Mouse (Mus musculus) fat pad, adult 2 months (tissue): Measurements from ENCODE around the gene Col4a4.

Experiments used
- DNase-seq: peaks from one replicate; pipeline ENCODE4 v3.0.0-alpha.2; 2011; ENCODE audit warnings: low read depth, low spot score; ENCODE audit errors: extremely low read depth

Col4a4 gene

DNA sequence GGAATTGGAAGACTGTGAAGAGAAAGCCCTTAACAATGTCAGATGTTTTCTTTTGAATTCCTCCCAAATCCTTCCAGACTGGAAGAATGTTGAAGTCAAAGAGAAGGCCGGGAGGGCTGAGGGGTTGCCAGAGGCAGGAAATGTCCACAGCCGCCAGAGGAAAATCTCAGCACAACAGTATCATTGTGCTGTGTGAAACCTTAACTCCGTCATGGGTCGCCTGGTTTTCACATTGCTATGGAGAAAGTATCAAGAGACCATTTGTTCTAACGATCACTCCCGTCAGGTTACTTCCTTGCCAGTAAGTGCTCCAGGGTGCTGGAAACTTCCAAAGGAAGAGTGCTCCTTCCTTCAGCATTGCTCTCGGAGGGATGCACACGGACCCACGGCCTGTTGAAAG is 109.9 kb downstream of the Col4a4 start:
- DNase-seq = no peak

DNA sequence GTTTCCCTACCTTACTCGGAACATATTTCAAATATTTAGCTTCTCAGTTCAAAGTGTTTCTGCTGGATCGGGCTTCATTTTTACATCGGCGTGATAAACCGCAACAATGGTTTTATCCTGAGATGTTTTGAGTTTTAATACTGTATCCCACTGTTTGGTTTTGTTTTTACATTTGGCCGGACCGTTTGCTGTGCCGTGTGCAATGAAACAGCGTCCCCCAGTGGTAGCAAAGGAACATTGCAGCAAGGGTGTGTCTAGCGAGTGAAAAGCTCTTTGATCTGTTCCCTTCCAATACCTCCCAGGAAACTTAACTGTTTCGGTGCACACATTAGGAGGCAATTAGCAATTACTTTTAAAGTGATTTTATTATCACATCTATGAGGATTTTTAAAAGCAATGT is 110.4 kb downstream of the Col4a4 start:
- DNase-seq = no peak

DNA sequence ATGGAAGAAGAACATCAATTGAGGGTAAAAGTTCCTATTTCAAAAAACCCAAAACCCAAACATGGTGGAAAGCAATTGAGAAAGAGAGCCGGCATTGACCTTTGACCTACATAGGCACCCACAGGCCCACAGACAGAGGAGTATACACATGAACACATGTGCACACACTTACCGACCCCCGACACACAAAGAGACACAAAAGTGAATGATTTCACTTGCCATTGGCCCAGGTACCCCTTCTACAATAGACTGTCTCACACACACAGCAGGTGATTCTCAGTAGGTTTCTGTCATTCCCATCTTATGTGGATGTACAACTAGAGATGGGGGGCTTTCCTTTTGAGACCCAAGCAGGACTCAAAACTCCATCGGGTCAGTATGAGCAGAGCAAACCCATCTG is 110.8 kb downstream of the Col4a4 start:
- DNase-seq = no peak

GRCm38 (mm10) chr1:82475254-82475653 is 111.4 kb downstream of the Col4a4 start:
- no peak for DNase-seq

DNA sequence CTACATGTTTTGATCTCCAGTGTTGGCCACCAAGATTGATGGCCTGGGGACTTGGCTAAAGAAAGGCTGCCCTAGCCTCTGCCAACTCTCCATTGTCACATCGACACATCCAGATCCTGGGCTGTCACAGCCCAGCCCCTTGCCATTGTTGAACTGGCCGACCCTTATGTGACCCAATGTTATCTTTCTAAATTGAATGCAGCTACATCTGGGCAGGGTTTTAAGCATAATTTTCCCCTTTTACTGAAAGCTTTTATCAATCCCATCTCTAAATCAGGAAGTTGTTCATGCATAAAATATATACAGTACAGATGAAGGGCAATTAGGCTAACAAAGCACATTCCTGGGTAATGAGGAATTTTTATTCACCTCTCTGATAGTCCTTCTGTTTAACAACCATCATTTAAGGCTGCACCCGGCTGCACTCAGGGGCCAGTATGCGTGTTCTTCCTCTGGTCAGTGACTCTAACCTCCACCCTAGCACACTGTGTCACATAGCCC is 112.1 kb downstream of the Col4a4 start:
- DNase-seq = no peak

DNA sequence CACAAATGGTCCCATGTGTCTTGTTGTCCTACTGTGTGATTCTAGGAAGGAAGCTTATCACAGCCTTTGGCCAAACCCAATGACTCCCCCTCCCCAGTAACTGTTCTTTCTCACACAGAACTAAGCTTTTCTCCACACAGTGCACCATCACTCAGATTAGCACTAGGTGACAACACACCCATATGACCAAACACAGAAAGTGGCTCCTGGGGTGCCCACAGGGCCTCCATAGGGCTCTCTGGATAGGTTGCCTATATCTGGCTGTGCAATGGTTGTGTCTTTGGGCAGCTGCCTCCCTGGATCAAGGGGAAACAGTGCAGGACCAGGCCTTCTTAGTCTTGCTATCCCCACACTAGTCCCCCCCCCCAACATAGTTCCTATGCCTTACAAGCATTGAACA is 113.2 kb downstream of the Col4a4 start:
- DNase-seq = no peak

DNA sequence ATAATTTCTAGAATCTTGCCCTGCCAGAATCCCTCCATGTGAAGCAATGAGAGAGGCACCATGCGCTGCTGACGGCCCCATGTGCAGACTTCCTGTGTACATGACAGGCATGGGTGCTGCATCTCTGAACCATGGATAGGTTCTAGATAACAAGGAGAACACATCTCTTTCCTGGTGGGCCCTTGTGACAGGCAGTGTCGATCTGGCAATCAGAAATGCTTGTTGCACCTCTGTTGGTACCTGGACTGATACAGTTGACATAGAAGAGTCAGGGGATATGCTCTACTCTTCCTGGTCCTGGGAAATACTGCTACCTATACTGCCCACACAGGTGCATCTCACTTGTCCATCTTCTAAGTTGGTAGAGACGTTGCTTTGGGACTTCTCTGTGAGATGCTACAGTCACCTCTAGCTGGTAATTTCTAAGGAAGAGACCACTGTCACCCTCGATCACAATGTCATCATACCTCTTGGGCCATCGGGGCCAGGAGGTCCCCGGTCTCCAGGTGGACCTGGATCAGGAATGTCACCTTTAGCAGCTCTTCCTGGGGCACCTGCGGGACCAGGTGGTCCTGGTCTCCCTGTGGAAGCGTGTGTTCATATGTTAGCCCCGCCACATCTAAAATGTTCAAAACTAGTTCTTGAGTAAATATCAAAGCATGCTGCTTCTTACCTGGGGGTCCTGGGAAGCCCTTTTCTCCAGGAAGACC is 116.0 kb downstream of the Col4a4 start:
- no peak for DNase-seq

GRCm38 (mm10) chr1:82468872-82469271 is 117.8 kb downstream of the Col4a4 start:
- DNase-seq = no peak

- DNase-seq = no peak
Observed at GRCm38 (mm10) chr1:82465321-82465853, 121.3 kb downstream of the Col4a4 start.

DNA sequence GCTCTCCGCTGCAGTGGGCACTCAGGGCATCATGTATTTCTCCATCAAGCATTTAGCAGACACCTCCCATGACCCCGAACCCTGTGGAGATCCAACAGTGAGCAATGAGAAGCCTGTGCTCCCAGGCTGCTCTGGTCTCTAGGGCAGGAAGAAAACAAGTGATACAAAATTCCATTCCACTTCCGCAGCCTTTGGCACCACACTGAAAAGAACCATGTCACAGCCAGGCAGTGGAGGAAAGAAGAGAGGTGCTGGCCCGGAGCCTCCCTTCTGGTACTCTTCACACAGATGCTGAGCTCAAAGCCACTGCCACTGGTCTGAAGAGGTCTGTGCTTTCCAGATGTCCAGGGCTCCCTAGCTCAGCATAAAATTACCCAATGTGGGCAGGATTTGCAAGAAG is 125.6 kb downstream of the Col4a4 start:
- no peak for DNase-seq

GRCm38 (mm10) chr1:82459926-82460325 is 126.7 kb downstream of the Col4a4 start:
- no peak for DNase-seq

- no peak for DNase-seq
Observed at GRCm38 (mm10) chr1:82459350-82459749, 127.3 kb downstream of the Col4a4 start.

DNA sequence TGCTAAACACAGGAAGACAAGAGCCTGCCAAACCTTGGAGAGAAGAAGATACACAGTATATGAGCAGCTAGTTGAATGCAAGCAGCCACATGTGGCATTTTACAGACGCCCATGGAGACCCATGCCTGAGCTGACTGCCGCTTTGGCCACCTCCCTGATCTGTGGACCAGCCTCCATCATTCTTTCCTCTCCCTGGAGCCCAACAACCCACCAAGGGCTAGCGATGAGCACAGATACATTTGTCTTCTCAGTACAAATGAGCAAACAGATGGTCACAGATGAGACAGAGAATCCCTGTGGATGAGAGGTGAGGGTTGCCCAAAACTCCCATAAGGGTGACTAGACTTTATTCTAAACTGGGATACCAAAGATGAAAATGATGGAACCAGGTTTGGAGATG is 132.6 kb downstream of the Col4a4 start:
- DNase-seq = no peak

DNA sequence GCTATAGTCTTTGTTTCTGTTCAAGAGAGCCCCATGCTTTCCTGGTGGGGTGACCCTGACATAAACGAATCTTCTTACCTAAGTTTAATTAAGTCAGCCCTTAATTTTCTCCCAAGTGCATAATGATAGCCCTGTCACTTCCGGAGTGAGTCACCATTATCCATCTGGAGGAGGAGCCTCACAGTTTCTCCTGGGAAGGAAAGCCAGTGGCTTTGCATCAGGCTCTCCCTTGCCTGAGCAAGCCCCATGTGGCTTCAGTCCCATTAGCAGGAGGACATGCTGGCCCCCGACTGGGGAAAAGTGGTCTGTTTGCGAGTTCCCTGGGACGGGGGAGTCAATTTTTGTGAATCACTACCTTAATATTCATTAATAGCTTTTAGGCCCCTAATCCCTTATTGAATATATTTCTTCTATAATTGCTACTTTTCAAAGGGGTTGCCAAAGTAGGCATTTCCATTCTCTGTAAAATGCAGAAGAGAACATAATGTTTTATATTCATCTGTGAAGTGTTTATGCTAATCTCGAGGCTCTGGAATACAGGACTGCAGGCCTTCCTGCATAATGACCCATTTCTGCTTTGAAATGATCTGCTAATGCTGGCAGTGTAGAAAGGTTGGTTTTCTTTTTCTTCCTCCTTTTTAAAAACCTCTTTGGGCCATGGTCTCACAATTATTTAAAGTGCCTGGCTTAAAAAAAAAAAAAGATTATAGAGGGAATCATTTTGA is 134.6 kb downstream of the Col4a4 start:
- DNase-seq = no peak

GRCm38 (mm10) chr1:82449851-82450250 is 136.8 kb downstream of the Col4a4 start:
- no peak for DNase-seq

- no peak for DNase-seq
Observed at GRCm38 (mm10) chr1:82446049-82446448, 140.6 kb downstream of the Col4a4 start.

- no peak for DNase-seq
Observed at GRCm38 (mm10) chr1:82443517-82443916, 143.1 kb downstream of the Col4a4 start.

DNA sequence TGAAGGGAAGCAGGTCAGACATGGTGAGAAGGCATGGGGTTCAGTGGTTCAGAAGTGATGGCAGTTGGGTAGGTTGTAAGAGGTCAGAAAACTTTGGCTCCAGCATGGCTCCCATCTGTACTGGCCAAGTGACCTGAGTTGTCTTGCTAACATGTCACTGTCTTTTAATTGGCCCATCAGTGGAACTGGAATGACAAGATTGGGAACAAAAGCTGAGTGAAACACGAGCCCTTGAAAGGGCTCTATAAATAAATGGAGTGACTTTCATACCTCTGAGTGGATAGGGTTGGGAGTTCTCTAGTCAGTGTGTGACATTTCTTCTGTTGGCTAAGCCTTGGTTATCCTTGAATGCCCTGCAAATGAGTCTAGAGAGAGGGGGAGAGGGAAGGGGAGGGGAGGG is 146.5 kb downstream of the Col4a4 start:
- no peak for DNase-seq

GRCm38 (mm10) chr1:82437273-82437672 is 149.4 kb downstream of the Col4a4 start:
- DNase-seq = no peak

- no peak for DNase-seq
Observed at GRCm38 (mm10) chr1:82433649-82434005, 153.0 kb downstream of the Col4a4 start.

GRCm38 (mm10) chr1:82432919-82433648 is 153.6 kb downstream of the Col4a4 start:
- DNase-seq = peak; percentile 13

DNA sequence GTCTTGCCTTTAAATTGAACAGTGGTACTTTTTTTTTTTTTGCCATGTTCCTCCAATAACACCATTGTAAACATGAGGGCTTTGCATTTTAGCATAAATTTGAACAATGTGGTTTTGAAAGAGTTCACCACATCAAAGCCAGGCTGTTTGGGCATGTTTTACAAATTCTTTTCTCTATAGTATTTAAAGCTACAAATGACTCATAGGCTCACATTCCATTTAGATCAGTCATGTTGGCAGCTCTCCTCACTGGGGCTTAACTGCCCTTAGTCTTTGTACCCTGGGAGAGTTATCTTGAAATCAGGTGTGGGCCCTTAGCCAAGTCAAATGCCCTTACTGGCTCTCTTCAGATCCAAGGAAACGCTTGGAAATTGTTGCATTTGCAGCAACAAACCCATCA is 157.6 kb downstream of the Col4a4 start:
- peak; percentile 91 for DNase-seq
